Mouse (Mus musculus) liver, embryonic 12.5 days (tissue): ENCODE measurements around the gene Immp2l. TPM values are rescaled to one million over a fixed set of nuclear protein-coding genes. Genes with fewer than 3 reads are reported as not detected.

Source experiments
- ATAC-seq: fragments of 200-750 bp; cut with Nextera tagmentation; 2 replicates; pipeline ENCODE4 v1.8.0; 2017; ENCODE audit warnings: moderate number of reproducible peaks, mild to moderate bottlenecking, moderate library complexity
- H3K27ac ChIP-seq: fragments of 300-500 bp; sonication (generic); 2 replicates; pipeline ENCODE4 v1.5.1; 2016; ENCODE audit warnings: mild to moderate bottlenecking
- H3K27me3 ChIP-seq: fragments of 300-500 bp; sonication (generic); replicated peaks from 2 replicates; pipeline ENCODE4 v1.6.1; 2016; ENCODE audit warnings: mild to moderate bottlenecking, moderate library complexity
- H3K36me3 ChIP-seq: fragments of 300-500 bp; sonication (generic); 2 replicates; pipeline ENCODE4 v1.6.1; 2016; ENCODE audit warnings: mild to moderate bottlenecking, moderate library complexity
- H3K4me1 ChIP-seq: fragments of 300-500 bp; sonication (generic); 2 replicates; pipeline ENCODE4 v1.6.1; 2016
- H3K4me2 ChIP-seq: fragments of 300-500 bp; sonication (generic); 2 replicates; pipeline ENCODE4 v1.6.1; 2016; ENCODE audit warnings: mild to moderate bottlenecking, moderate library complexity
- H3K4me3 ChIP-seq: fragments of 300-500 bp; sonication (generic); 2 replicates; pipeline ENCODE4 v1.5.1; 2016; ENCODE audit warnings: mild to moderate bottlenecking, moderate library complexity
- H3K9ac ChIP-seq: fragments of 300-500 bp; sonication (generic); 2 replicates; pipeline ENCODE4 v1.6.1; 2016; ENCODE audit warnings: mild to moderate bottlenecking, moderate library complexity
- H3K9me3 ChIP-seq: fragments of 300-500 bp; sonication (generic); replicated peaks from 2 replicates; pipeline ENCODE4 v1.6.1; 2016; ENCODE audit warnings: mild to moderate bottlenecking, moderate library complexity
- WGBS: fragments of 180-500 bp; shearing (Covaris S2); methylation state at CpG from one replicate; pipeline ENCODE4 v1.1.7; 2016; ENCODE audit not compliant: insufficient replicate concordance; 5-methylcytosine and 5-hydroxymethylcytosine counted together
- polyA plus RNA-seq: library from polyadenylated mRNA; unstranded; fragments of >200 nt; fragmentation: Nextera tagmentation; extraction: Ambion mirVana; gene quantifications from 2 replicates; pipeline ENCODE4 v1.2.1, GENCODE M21; 2016

The Immp2l gene
- polyA plus RNA-seq, 1 experiment from 2014 or later, result 11.6 TPM

GRCm38 (mm10) chr12:41416635-41417034, 392.7 kb downstream of the Immp2l start:
- Histone ChIP-seq H3K9me3 (no peaks in the 10 kb centered on the region), H3K4me3 (no peak overlapping the region), H3K27me3 (no peaks in the 10 kb centered on the region), H3K27ac (no peak overlapping the region), H3K36me3 (no peaks in the 10 kb centered on the region), H3K4me2 (no peak overlapping the region), H3K4me1 (no peaks in the 10 kb centered on the region), H3K9ac (no peak overlapping the region)
- ATAC-seq, result no peak

GRCm38 (mm10) chr12:41417099-41417498, 393.2 kb downstream of the Immp2l start:
- peak; percentile 83 for ATAC-seq
- Histone ChIP-seq H3K9me3 (no peaks in the 10 kb centered on the region), H3K4me3 (no peak overlapping the region), H3K27ac (no peak overlapping the region), H3K36me3 (no peaks in the 10 kb centered on the region), H3K4me2 (no peak overlapping the region), H3K4me1 (no peaks in the 10 kb centered on the region), H3K9ac (no peak overlapping the region), H3K27me3 (no peaks in the 10 kb centered on the region)
- WGBS, result 44% methylated on average over 3 of the region's 3 CpGs

GRCm38 (mm10) chr12:41417961-41418360, 394.1 kb downstream of the Immp2l start:
- 84% methylated on average over 4 of the region's 4 CpGs for WGBS
- Histone ChIP-seq H3K27me3 (no peaks in the 10 kb centered on the region), H3K27ac (no peak overlapping the region), H3K9me3 (no peaks in the 10 kb centered on the region), H3K9ac (no peak overlapping the region), H3K36me3 (no peaks in the 10 kb centered on the region), H3K4me3 (no peak overlapping the region), H3K4me1 (no peaks in the 10 kb centered on the region), H3K4me2 (no peak overlapping the region)
- ATAC-seq, result no peak

- H3K4me3 ChIP-seq, result no peak overlapping the region
- H3K9ac ChIP-seq, result no peak overlapping the region
- no peak for ATAC-seq
- H3K4me1 ChIP-seq, result no peaks in the 10 kb centered on the region
- no peaks in the 10 kb centered on the region for H3K9me3 ChIP-seq
- no peak overlapping the region for H3K27ac ChIP-seq
- 73% methylated on average over 9 of the region's 9 CpGs for WGBS
- H3K4me2 ChIP-seq, result no peak overlapping the region
- no peaks in the 10 kb centered on the region for H3K36me3 ChIP-seq
- H3K27me3 ChIP-seq, result no peaks in the 10 kb centered on the region
These were observed 401.3 kb downstream of the Immp2l start for GRCm38 (mm10) chr12:41425101-41425679.

DNA sequence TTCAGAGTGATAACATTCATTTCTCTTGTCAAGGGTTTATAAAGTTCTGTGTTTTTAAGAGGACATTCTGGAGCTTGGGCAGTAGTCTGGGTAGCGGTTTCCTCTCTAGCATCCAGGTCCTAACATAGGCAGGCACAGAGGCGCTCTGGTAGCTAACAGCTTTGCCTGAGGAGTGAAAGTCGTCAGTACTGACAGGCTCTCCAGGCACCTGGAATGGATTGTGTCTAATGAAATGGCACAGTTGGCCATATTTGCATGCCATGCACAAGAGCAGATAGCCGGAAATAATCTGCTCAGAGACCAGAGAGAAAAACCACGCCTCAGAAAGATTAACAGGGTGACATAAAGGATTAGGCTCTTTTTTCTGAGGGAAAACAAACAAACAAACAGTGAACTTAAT, 403.6 kb downstream of the Immp2l start:
- no peak for ATAC-seq
- no peak overlapping the region for H3K9ac ChIP-seq
- WGBS, result 57% methylated on average over 5 of the region's 5 CpGs
- no peaks in the 10 kb centered on the region for H3K4me1 ChIP-seq
- no peaks in the 10 kb centered on the region for H3K36me3 ChIP-seq
- no peak overlapping the region for H3K4me2 ChIP-seq
- H3K4me3 ChIP-seq, result no peak overlapping the region
- H3K27ac ChIP-seq, result no peak overlapping the region
- no peaks in the 10 kb centered on the region for H3K9me3 ChIP-seq
- H3K27me3 ChIP-seq, result no peaks in the 10 kb centered on the region

DNA sequence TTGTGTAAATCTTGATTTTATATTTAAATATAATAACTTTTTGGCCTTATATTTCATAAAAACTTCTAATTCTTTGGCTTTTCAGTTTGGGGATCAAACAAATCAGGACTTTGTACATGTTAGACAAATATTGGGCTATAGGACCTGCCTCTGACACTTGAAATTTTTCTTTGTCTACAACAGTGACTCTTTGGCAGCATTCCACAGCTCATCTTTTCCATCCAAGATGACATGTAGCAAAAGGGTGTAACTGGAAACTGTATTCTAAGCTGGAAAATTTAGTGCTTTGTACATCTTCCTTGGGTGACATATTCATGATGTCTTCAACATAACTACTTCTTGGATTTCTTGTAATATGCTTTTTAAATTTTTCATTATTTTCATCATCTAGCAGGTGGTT, 404.9 kb downstream of the Immp2l start:
- H3K9me3 ChIP-seq, result no peaks in the 10 kb centered on the region
- no peaks in the 10 kb centered on the region for H3K36me3 ChIP-seq
- H3K4me2 ChIP-seq, result no peak overlapping the region
- ATAC-seq, result no peak
- no peaks in the 10 kb centered on the region for H3K4me1 ChIP-seq
- no peak overlapping the region for H3K27ac ChIP-seq
- H3K9ac ChIP-seq, result no peak overlapping the region
- no peak overlapping the region for H3K4me3 ChIP-seq
- H3K27me3 ChIP-seq, result no peaks in the 10 kb centered on the region

- Histone ChIP-seq H3K4me2 (no peak overlapping the region), H3K9me3 (no peaks in the 10 kb centered on the region), H3K9ac (no peak overlapping the region), H3K36me3 (no peaks in the 10 kb centered on the region), H3K27me3 (no peaks in the 10 kb centered on the region), H3K27ac (no peak overlapping the region), H3K4me3 (no peak overlapping the region), H3K4me1 (no peaks in the 10 kb centered on the region)
- ATAC-seq, result no peak
- WGBS, result 62% methylated on average over 5 of the region's 5 CpGs
These were observed 412.5 kb downstream of the Immp2l start for GRCm38 (mm10) chr12:41436206-41436985.

- H3K4me3 ChIP-seq, result no peak overlapping the region
- H3K27me3 ChIP-seq, result no peaks in the 10 kb centered on the region
- no peaks in the 10 kb centered on the region for H3K9me3 ChIP-seq
- 52% methylated on average over 4 of the region's 4 CpGs for WGBS
- no peak overlapping the region for H3K4me2 ChIP-seq
- H3K27ac ChIP-seq, result no peak overlapping the region
- no peak for ATAC-seq
- H3K36me3 ChIP-seq, result no peaks in the 10 kb centered on the region
- H3K4me1 ChIP-seq, result no peaks in the 10 kb centered on the region
- no peak overlapping the region for H3K9ac ChIP-seq
These were observed 414.6 kb downstream of the Immp2l start for GRCm38 (mm10) chr12:41438446-41438845.

DNA sequence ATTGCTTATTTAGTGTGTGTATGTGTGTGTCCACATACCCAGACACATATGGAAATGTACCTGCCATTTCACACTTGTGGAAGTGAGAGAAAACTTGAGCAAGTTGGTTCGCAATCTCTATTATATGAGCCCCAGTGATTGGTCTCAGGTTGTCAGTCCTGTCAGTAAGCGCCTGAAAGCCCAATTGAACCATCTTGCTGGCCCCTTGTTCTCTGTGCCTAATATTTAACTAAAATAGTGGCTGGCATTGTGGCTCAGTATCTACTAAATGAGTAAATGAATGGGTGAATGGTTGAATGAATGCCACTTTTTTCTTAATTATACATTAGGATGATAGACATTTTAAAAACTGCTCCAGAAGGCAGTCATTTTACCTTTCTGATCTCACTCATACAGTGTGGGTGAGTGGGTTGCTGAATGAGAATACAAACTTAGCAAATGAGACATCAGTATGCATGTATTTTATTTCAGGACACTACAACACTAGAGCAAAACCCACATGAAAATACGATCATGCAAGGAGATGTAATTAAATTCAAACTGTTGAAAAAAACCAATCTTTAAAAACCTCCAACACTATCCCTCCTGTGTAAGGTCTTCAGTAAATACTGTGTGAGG, 444.6 kb downstream of the Immp2l start:
- Histone ChIP-seq H3K4me3 (no peak overlapping the region), H3K27ac (no peak overlapping the region), H3K9ac (no peak overlapping the region), H3K4me1 (no peaks in the 10 kb centered on the region), H3K4me2 (no peak overlapping the region), H3K9me3 (no peaks in the 10 kb centered on the region), H3K36me3 (no peaks in the 10 kb centered on the region), H3K27me3 (no peaks in the 10 kb centered on the region)
- 71% methylated on average over 3 of the region's 3 CpGs for WGBS
- ATAC-seq, result no peak

GRCm38 (mm10) chr12:41469096-41469801, 445.4 kb downstream of the Immp2l start:
- Histone ChIP-seq H3K36me3 (no peaks in the 10 kb centered on the region), H3K4me2 (no peak overlapping the region), H3K4me3 (no peak overlapping the region), H3K9me3 (no peaks in the 10 kb centered on the region), H3K4me1 (no peaks in the 10 kb centered on the region), H3K9ac (no peak overlapping the region), H3K27me3 (no peaks in the 10 kb centered on the region), H3K27ac (no peak overlapping the region)
- WGBS, result 52% methylated on average over 6 of the region's 6 CpGs
- ATAC-seq, result no peak

DNA sequence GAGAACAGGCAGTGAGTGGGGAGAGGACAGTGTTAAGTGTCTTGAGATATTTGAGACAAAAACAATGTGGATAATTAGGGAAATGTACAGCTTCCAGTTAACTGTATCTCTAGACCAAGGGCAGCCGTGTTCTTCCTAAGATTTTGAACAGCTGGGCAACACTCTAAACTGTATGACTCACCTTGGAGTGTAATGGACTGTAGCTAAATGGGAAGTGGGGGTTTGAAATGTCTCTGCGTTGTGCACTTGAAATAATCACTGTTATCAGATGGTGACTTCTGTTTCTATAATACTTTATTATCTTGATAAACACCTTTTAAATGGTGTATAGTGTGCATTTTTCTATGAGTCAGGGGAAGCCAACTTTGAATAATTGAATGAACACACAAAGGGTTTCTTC, 457.6 kb downstream of the Immp2l start:
- H3K27me3 ChIP-seq, result no peaks in the 10 kb centered on the region
- no peak overlapping the region for H3K4me3 ChIP-seq
- no peaks in the 10 kb centered on the region for H3K4me1 ChIP-seq
- no peak for ATAC-seq
- no peak overlapping the region for H3K9ac ChIP-seq
- no peaks in the 10 kb centered on the region for H3K36me3 ChIP-seq
- no peak overlapping the region for H3K27ac ChIP-seq
- no peak overlapping the region for H3K4me2 ChIP-seq
- WGBS, result 57% methylated on average over 2 of the region's 2 CpGs
- H3K9me3 ChIP-seq, result no peaks in the 10 kb centered on the region

DNA sequence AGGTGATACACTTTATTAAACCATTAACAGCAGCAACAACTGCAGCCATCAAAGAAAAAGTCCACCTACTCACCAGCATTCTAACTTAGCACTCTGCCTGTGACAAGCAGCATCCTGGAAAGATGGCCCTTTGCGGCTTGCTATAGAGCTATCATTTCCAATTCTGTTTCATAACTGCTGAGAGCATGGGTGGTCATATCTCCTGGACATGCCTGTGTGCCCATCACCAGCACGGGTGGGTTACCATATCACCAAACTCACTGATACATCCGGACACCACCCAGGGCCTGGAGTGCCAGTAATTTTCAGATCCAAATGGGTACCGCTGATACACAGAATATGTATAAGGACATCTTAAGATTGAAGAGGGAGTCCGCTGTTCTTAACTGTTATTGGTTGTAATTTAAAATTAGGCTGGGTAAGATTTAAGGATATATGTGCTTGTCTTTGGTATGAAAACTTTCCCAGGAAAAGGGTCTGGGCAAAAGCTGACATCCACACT, 459.3 kb downstream of the Immp2l start:
- no peaks in the 10 kb centered on the region for H3K36me3 ChIP-seq
- 77% methylated on average over 5 of the region's 5 CpGs for WGBS
- H3K4me2 ChIP-seq, result peak overlapping the region; percentile 24

More for the DNA sequence above, 459.3 kb downstream of the Immp2l start:
- Histone ChIP-seq H3K27ac (no peak overlapping the region), H3K9me3 (no peaks in the 10 kb centered on the region), H3K27me3 (no peaks in the 10 kb centered on the region), H3K9ac (no peak overlapping the region), H3K4me3 (no peak overlapping the region), H3K4me1 (no peaks in the 10 kb centered on the region)
- ATAC-seq, result no peak
